ENCODE assay signal across 1 mouse cellular context in genomic region chr16:18391728-18392127, GRCm38 (mm10).
TF ChIP-seq lines count a peak whose summit lies in the region.

No protein-coding gene starts in this region.

TF ChIP-seq in MEL, 35 proteins besides CTCF, POLR2A, EP300 and RAD21:
- TF ChIP-seq NELFE (IDR thresholded peaks at IDR 0.05; ENCODE audit: low read depth, low read length) (no peak), GABPA (IDR thresholded peaks at IDR 0.05; ENCODE audit: low read depth, low read length) (no peak), HCFC1 (IDR thresholded peaks at IDR 0.05; ENCODE audit: low read depth, low read length) (no peak), TAL1 (IDR thresholded peaks at IDR 0.05; ENCODE audit: low read length) (no peak), MYB (IDR thresholded peaks at IDR 0.05; ENCODE audit: low read depth, low read length) (no peak), UBTF (IDR thresholded peaks at IDR 0.05; ENCODE audit: borderline replicate concordance, insufficient read depth, low read depth, low read length) (no peak), POLR2AphosphoS2 (IDR thresholded peaks at IDR 0.05; ENCODE audit: low read length) (no peak), BHLHE40 (IDR thresholded peaks at IDR 0.05; ENCODE audit: borderline replicate concordance, low read depth, low read length) (no peak), ZKSCAN1 (IDR thresholded peaks at IDR 0.05; ENCODE audit: low read depth, low read length) (no peak), ZC3H11A (IDR thresholded peaks at IDR 0.05; ENCODE audit: low read depth, low read length) (no peak), MAFK (IDR thresholded peaks at IDR 0.05; ENCODE audit: borderline replicate concordance, low read depth, low read length) (no peak)
